Mouse (Mus musculus) neural tube, embryonic 14.5 days (tissue): Measurements from ENCODE around the gene Fam192a. TPM values are rescaled to one million over a fixed set of nuclear protein-coding genes. Genes with fewer than 3 reads are reported as not detected.

ENCODE experiments used
- ATAC-seq: fragments of 200-750 bp; cut with Nextera tagmentation; 2 replicates; pipeline ENCODE4 v1.8.0; 2017; ENCODE audit warnings: low read depth, mild to moderate bottlenecking, moderate TSS enrichment, moderate library complexity
- H3K27ac ChIP-seq: fragments of 300-500 bp; sonication (generic); 2 replicates; pipeline ENCODE4 v1.5.1; 2014; ENCODE audit warnings: low read depth, mild to moderate bottlenecking, control low read depth, low read length, moderate library complexity, mixed read lengths
- H3K27me3 ChIP-seq: fragments of 300-500 bp; sonication (generic); 2 replicates; pipeline ENCODE4 v1.6.1; 2014; ENCODE audit warnings: low read length; ENCODE audit not compliant: control insufficient read depth, insufficient read depth
- H3K36me3 ChIP-seq: fragments of 300-500 bp; sonication (generic); 2 replicates; pipeline ENCODE4 v1.6.1; 2014; ENCODE audit warnings: low read length, mixed read lengths; ENCODE audit not compliant: control insufficient read depth, insufficient read depth
- H3K4me1 ChIP-seq: fragments of 300-500 bp; sonication (generic); 2 replicates; pipeline ENCODE4 v1.6.1; 2014; ENCODE audit warnings: low read length; ENCODE audit not compliant: control insufficient read depth, insufficient read depth
- H3K4me2 ChIP-seq: fragments of 300-500 bp; sonication (generic); 2 replicates; pipeline ENCODE4 v1.6.1; 2014; ENCODE audit warnings: mild to moderate bottlenecking, low read depth, low read length, control low read depth
- H3K4me3 ChIP-seq: fragments of 300-500 bp; sonication (generic); 2 replicates; pipeline ENCODE4 v1.5.1; 2014; ENCODE audit warnings: low read depth, low read length, control low read depth, mixed read lengths
- H3K9ac ChIP-seq: fragments of 300-500 bp; sonication (generic); replicated peaks from 2 replicates; pipeline ENCODE4 v1.6.1; 2014; ENCODE audit warnings: low read depth, mild to moderate bottlenecking, control low read depth, low read length, mixed read lengths
- H3K9me3 ChIP-seq: fragments of 300-500 bp; sonication (generic); 2 replicates; pipeline ENCODE4 v1.6.1; 2016; ENCODE audit warnings: low read length; ENCODE audit not compliant: control insufficient read depth
- WGBS: fragments of 180-500 bp; shearing (Covaris S2); extraction: QIAGEN DNeasy Blood & Tissue Kit; methylation state at CpG from one replicate; pipeline ENCODE4 v1.1.7; 2014; 5-methylcytosine and 5-hydroxymethylcytosine counted together
- polyA plus RNA-seq: library from polyadenylated mRNA; unstranded; fragments of >200 nt; fragmentation: Nextera tagmentation; extraction: Ambion mirVana; gene quantifications from 2 replicates; pipeline ENCODE4 v1.2.1, GENCODE M21; 2014

The Fam192a gene
- polyA plus RNA-seq, 1 experiment from 2014 or later: 72.8 TPM

DNA sequence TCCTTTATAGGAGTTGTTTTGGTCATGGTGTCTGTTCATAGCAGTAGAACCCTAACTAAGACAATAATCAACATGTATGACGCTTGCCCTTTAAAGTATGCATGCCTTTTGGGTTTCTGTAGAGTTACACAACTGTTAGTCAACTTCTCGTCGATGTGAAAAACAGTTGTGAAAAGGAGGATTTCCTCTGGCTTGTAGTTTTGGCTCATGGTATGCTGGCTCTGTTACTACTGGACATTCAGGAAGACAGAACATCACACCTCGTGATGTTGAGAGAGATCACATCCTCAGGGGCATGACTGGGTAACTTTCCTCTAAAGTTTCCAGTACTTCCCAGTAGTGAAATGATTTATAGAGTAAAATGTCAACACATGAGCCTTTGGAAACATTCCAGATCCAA lies 71.2 kb downstream of the Fam192a start:
- Histone ChIP-seq H3K27me3 (peaks cover 5% of the 10 kb centered on the region), H3K9me3 (no peaks in the 10 kb centered on the region), H3K4me2 (no peak overlapping the region), H3K4me1 (peaks cover 3% of the 10 kb centered on the region), H3K36me3 (no peaks in the 10 kb centered on the region), H3K9ac (no peak overlapping the region), H3K4me3 (no peak overlapping the region), H3K27ac (no peak overlapping the region)
- no peak for ATAC-seq
- WGBS: 94% methylated on average over 4 of the region's 4 CpGs

DNA sequence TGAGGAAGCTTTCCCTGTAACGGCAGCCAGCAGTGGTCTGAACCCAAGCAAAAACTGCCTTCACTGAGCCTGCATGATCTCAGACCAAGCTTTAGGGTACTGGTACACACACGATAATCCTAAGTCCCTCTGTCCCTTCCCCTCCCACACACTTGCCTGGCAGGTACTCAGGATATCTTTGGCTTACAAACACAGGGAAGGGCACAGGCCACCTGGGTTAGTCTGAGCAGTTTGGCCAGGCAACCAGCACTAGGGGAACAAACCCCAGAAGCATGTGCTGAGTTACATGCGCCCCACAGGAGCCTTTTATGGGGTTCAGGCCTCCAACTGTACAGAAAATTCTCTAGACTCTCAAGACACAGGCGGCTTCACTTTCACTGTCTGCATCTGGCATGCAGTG lies 71.9 kb downstream of the Fam192a start:
- Histone ChIP-seq H3K4me1 (peaks cover 3% of the 10 kb centered on the region), H3K36me3 (no peaks in the 10 kb centered on the region), H3K27me3 (peaks cover 5% of the 10 kb centered on the region), H3K9me3 (no peaks in the 10 kb centered on the region), H3K9ac (no peak overlapping the region), H3K4me3 (no peak overlapping the region), H3K27ac (no peak overlapping the region), H3K4me2 (no peak overlapping the region)
- WGBS: 79% methylated on average over 4 of the region's 4 CpGs
- no peak for ATAC-seq

DNA sequence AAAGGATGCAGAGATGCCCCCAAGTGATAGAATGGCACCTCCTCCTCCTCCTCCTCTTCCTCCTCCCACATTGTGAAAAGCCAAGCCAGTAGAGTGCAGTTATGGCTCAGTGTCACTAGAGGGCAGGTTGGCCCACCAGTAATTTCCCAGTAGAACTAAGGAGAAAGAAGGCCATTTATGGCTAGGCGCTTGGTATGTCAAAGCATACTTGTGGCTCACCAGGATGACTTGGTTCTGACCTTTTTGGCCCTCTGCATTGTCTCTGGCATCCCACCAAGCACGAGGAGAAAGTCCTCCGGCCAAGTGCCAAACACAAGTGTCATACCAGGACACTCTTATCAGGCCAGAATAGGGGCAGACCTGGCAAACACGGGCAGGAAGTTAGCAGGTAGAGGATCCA lies 73.6 kb downstream of the Fam192a start:
- H3K9ac ChIP-seq: no peak overlapping the region
- no peak overlapping the region for H3K4me3 ChIP-seq
- 37% methylated on average over 4 of the region's 4 CpGs for WGBS
- no peaks in the 10 kb centered on the region for H3K9me3 ChIP-seq
- peaks cover 2% of the 10 kb centered on the region; the same call in 1 of the 2 replicates for H3K4me1 ChIP-seq
- H3K36me3 ChIP-seq: no peaks in the 10 kb centered on the region
- H3K4me2 ChIP-seq: no peak overlapping the region
- H3K27me3 ChIP-seq: peaks cover 3% of the 10 kb centered on the region
- ATAC-seq: no peak
- H3K27ac ChIP-seq: no peak overlapping the region

DNA sequence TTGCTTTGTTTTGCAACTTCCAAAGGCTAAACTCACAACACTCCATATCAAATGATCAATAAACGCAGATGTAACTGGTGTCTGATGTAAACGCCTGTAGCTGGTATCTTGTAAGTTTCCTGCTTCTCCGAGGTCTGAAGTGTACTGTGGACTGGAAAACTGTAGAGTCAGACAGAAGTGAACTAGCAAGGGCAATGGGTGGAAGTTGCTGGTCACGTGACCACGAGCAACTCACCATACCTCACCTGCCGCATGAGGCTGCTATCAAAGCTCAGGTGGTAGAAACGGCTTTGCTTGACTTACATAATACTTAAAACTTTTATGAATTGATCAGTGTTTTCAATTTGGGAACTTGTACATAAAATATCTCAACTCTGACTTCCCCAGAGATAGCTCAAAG lies 74.6 kb downstream of the Fam192a start:
- ATAC-seq: no peak
- 88% methylated on average over 7 of the region's 7 CpGs for WGBS

DNA sequence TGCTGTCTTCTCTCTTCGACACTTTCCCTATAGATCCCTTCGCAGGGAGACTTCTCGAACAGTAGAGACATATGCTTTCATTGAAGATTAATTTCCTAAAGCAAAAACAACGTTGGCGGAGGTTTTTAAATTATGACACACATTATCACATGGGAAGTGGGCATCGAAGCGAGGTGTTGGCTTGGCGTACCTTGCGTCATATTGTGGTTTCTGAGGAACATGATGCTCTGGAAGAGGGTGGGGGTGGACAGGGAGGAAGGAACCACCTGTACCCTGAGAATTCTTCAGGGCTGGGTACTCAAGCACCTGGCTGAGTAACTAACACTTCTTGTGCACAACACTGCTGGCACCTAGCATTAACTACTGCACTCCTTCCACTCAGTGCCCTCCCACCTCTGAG lies 77.2 kb downstream of the Fam192a start:
- Histone ChIP-seq H3K4me3 (no peak overlapping the region), H3K9ac (no peak overlapping the region), H3K4me1 (no peaks in the 10 kb centered on the region), H3K36me3 (no peaks in the 10 kb centered on the region), H3K27ac (no peak overlapping the region), H3K9me3 (no peaks in the 10 kb centered on the region), H3K4me2 (no peak overlapping the region), H3K27me3 (no peaks in the 10 kb centered on the region)
- 89% methylated on average over 9 of the region's 9 CpGs for WGBS
- ATAC-seq: no peak

More for the DNA sequence above, 74.6 kb downstream of the Fam192a start:
- no peak overlapping the region for H3K9ac ChIP-seq
- H3K4me2 ChIP-seq: no peak overlapping the region
- no peaks in the 10 kb centered on the region for H3K9me3 ChIP-seq
- H3K4me3 ChIP-seq: no peak overlapping the region
- no peaks in the 10 kb centered on the region for H3K36me3 ChIP-seq
- no peak overlapping the region for H3K27ac ChIP-seq
- no peaks in the 10 kb centered on the region for H3K4me1 ChIP-seq
- H3K27me3 ChIP-seq: no peaks in the 10 kb centered on the region

Other genes with a start within 250 kb of the Fam192a start
- 69.0 and 71.8 TPM in 2 replicates for gene Herpud1, start 215.6 kb downstream of the Fam192a start, polyA plus RNA-seq
- gene Nlrc5, start 167.6 kb downstream of the Fam192a start, polyA plus RNA-seq: 0.13 and 0.37 TPM in 2 replicates
- gene Cpne2, start 69.0 kb downstream of the Fam192a start, polyA plus RNA-seq: 27.2 and 33.7 TPM in 2 replicates
- gene Rspry1, start 60 bp downstream of the Fam192a start, polyA plus RNA-seq: 50.2 and 56.4 TPM in 2 replicates
- 71.1 and 105 TPM in 2 replicates for gene Arl2bp, start 64.6 kb upstream of the Fam192a start, polyA plus RNA-seq
- gene Pllp, start 94.3 kb upstream of the Fam192a start, polyA plus RNA-seq: 2.2 and 2.9 TPM in 2 replicates
- not detected in 2 replicates for gene Ccl22, start 143.6 kb upstream of the Fam192a start, polyA plus RNA-seq
- 25.8 and 41.6 TPM in 2 replicates for gene Cx3cl1, start 170.0 kb upstream of the Fam192a start, polyA plus RNA-seq
- gene Ccl17, start 208.5 kb upstream of the Fam192a start, polyA plus RNA-seq: 0.79 and 1.4 TPM in 2 replicates
- 62.3 and 67.1 TPM in 2 replicates for gene Coq9, start 236.3 kb upstream of the Fam192a start, polyA plus RNA-seq
- 149 and 174 TPM in 2 replicates for gene Ciapin1, start 236.4 kb upstream of the Fam192a start, polyA plus RNA-seq